Mouse (Mus musculus) erythroblast, adult 5-6 weeks (primary cell): Measurements from ENCODE around the gene Pde4b. TPM values are rescaled to one million over a fixed set of nuclear protein-coding genes. Genes with fewer than 3 reads are reported as not detected.

Source experiments
- ATAC-seq: replicated peaks from 2 replicates; pipeline ENCODE4 v1.8.0; 2016; ENCODE audit warnings: moderate number of reproducible peaks, mild to moderate bottlenecking, moderate TSS enrichment, inconsistent platforms; ENCODE audit not compliant: poor library complexity, low FRiP score, severe bottlenecking
- total RNA-seq, 2 experiments: library from RNA; stranded (forward) in 1 of 2; stranded (reverse) in 1 of 2; fragments of 150-400 nt in 1 of 2; fragments of 200-764, 138-1000 nt in 1 of 2; gene quantifications; 2 replicates each; pipeline versions ENCODE4 v1.2.3 to v1.2.4; 2015 to 2017; ENCODE audit warnings: low replicate concordance in 2 of 2

Gene Pde4b
- total RNA-seq, 2 experiments from 2014 or later = 2.3 to 5.4 TPM

GRCm38 (mm10) chr4:102520669-102521261 lies 433.4 kb downstream of the Pde4b start:
- ATAC-seq = no peak

- no peak for ATAC-seq
These were observed 434.1 kb downstream of the Pde4b start for GRCm38 (mm10) chr4:102521434-102521833.

- no peak for ATAC-seq
These were observed 440.0 kb downstream of the Pde4b start for GRCm38 (mm10) chr4:102527361-102527760.

- ATAC-seq = no peak
These were observed 443.5 kb downstream of the Pde4b start for GRCm38 (mm10) chr4:102530797-102531196.

- no peak for ATAC-seq
These were observed 444.4 kb downstream of the Pde4b start for GRCm38 (mm10) chr4:102531729-102532128.

- ATAC-seq = no peak
These were observed 446.1 kb downstream of the Pde4b start for GRCm38 (mm10) chr4:102533183-102534048.

GRCm38 (mm10) chr4:102534049-102534730 lies 446.8 kb downstream of the Pde4b start:
- ATAC-seq = no peak

GRCm38 (mm10) chr4:102535886-102536285 lies 448.5 kb downstream of the Pde4b start:
- ATAC-seq = no peak

GRCm38 (mm10) chr4:102538266-102538665 lies 450.9 kb downstream of the Pde4b start:
- no peak for ATAC-seq

GRCm38 (mm10) chr4:102538793-102539192 lies 451.4 kb downstream of the Pde4b start:
- no peak for ATAC-seq

- ATAC-seq = no peak
These were observed 452.3 kb downstream of the Pde4b start for GRCm38 (mm10) chr4:102539598-102540180.

- no peak for ATAC-seq
These were observed 455.6 kb downstream of the Pde4b start for GRCm38 (mm10) chr4:102542976-102543375.

- ATAC-seq = no peak
These were observed 457.9 kb downstream of the Pde4b start for GRCm38 (mm10) chr4:102545226-102545625.

GRCm38 (mm10) chr4:102555566-102555965 lies 468.2 kb downstream of the Pde4b start:
- no peak for ATAC-seq

- ATAC-seq = no peak
These were observed 469.7 kb downstream of the Pde4b start for GRCm38 (mm10) chr4:102557006-102557405.

GRCm38 (mm10) chr4:102557508-102558220 lies 470.3 kb downstream of the Pde4b start:
- no peak for ATAC-seq

- ATAC-seq = no peak
These were observed 471.0 kb downstream of the Pde4b start for GRCm38 (mm10) chr4:102558328-102558727.

- ATAC-seq = no peak
These were observed 473.4 kb downstream of the Pde4b start for GRCm38 (mm10) chr4:102560676-102561280.

GRCm38 (mm10) chr4:102563273-102563855 lies 476.0 kb downstream of the Pde4b start:
- no peak for ATAC-seq
